9 mouse cellular contexts compared by ENCODE assay signal in the genomic region with DNA sequence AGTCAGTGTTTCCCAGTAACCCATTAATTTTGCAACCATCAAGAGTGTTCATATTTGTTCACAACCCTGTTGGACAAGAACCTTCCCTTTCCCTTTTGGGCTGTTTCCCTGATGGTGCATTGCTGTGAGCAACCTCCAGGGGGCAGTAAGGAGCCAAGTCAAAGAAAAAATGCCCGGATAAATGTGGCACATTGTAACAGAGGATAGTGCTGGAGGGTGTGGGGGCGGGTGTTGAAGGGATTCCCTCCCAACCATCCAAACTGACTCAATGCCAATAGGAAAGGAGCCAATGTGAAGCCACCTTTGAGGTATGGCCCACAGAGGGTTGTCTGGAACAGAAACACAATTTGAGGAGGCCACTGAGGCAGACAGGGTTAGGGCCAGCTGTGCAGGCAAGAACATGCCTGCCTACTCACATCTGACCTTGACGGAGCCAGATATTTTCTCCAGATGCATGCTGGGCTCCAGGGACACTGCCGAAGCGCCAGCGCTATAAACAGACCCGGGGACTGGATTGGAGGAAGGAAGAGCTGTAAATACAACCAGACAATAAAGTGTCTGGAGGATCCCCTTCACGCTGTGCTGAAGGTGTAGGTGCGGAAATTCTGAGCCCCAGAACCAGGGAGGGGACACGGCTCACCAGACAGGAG. TPM values are rescaled to one million over a fixed set of nuclear protein-coding genes. Genes with fewer than 3 reads are reported as not detected.
A peak's percentile ranks its signal among the peaks of the same experiment; 100 is the strongest.
DNase-seq lines count a peak whose midpoint lies in the region; ATAC-seq and TF ChIP-seq lines count a peak whose summit lies in the region.
"Had no signal": no experiment of that assay in that cellular context is flagged by ENCODE, and none has a peak within 500 bp of the region (broad histone marks: within the 10 kb centered on the region; RNA-seq: fewer than 3 reads in every experiment).

No protein-coding gene starts in this region.

- no peaks in the 10 kb centered on the region for H3K4me1 ChIP-seq in bone marrow macrophage, adult 2 months (ENCODE audit: control insufficient read depth, insufficient read depth, low read length)
- peaks cover 18% of the 10 kb centered on the region for H3K4me1 ChIP-seq in heart, embryonic 13.5 days
- H3K4me1 ChIP-seq in kidney, postnatal 0 days (replicated peaks; ENCODE audit: insufficient read depth, low read length): peaks cover 6% of the 10 kb centered on the region; the same call in 1 of the 2 replicates
- H3K4me1 ChIP-seq in liver, postnatal 0 days (ENCODE audit: insufficient read depth): peaks cover 13% of the 10 kb centered on the region; the same call in 1 of the 2 replicates
- peaks cover 28% of the 10 kb centered on the region for H3K4me1 ChIP-seq in olfactory bulb, adult 2 months (ENCODE audit: control insufficient read depth, insufficient read depth, low read length)

- no peak overlapping the region for H3K27ac ChIP-seq in bone marrow macrophage, adult 2 months (ENCODE audit: insufficient read depth, low read depth, low read length)
- no peak overlapping the region for H3K27ac ChIP-seq in heart, embryonic 13.5 days (replicated peaks)
- H3K27ac ChIP-seq in kidney, postnatal 0 days: no peak overlapping the region
- no peak overlapping the region for H3K27ac ChIP-seq in liver, postnatal 0 days (ENCODE audit: low read depth)
- no peak overlapping the region for H3K27ac ChIP-seq in olfactory bulb, adult 2 months (ENCODE audit: insufficient read depth, low read depth, low read length)

- ATAC-seq in erythroblast, adult 5-6 weeks (replicated peaks; ENCODE audit: low FRiP score, poor library complexity, severe bottlenecking): 0 out of 2 replicates have a peak, but pooled peaks have one; percentile 50
- ATAC-seq in heart, embryonic 13.5 days (ENCODE audit: extremely low read depth, insufficient number of reproducible peaks, low FRiP score, low TSS enrichment): no peak
- ATAC-seq in kidney, postnatal 0 days (replicated peaks; ENCODE audit: low FRiP score, low read depth): no peak
- ATAC-seq in liver, postnatal 0 days: peak; percentile 51; the same call in 1 of the 2 replicates

- H3K36me3 ChIP-seq in heart, embryonic 13.5 days: no peaks in the 10 kb centered on the region
- H3K36me3 ChIP-seq in kidney, postnatal 0 days (ENCODE audit: insufficient read depth, low read length): no peaks in the 10 kb centered on the region
- H3K36me3 ChIP-seq in liver, postnatal 0 days (replicated peaks; ENCODE audit: insufficient read depth, low read length): no peaks in the 10 kb centered on the region

- TF ChIP-seq EP300 in liver, postnatal 0 days (IDR thresholded peaks at IDR 0.05; ENCODE audit: low read depth): no peak

- peaks cover 8% of the 10 kb centered on the region for H3K27me3 ChIP-seq in heart, embryonic 13.5 days (replicated peaks)
- H3K27me3 ChIP-seq in kidney, postnatal 0 days (ENCODE audit: insufficient read depth, low read length): no peaks in the 10 kb centered on the region
- H3K27me3 ChIP-seq in liver, postnatal 0 days (ENCODE audit: insufficient read depth, low read length): no peaks in the 10 kb centered on the region

- no peak overlapping the region for H3K4me3 ChIP-seq in bone marrow macrophage, adult 2 months (ENCODE audit: insufficient read depth, low read length)
- H3K4me3 ChIP-seq in heart, embryonic 13.5 days: no peak overlapping the region
- no peak overlapping the region for H3K4me3 ChIP-seq in kidney, postnatal 0 days (replicated peaks; ENCODE audit: low read depth, low read length)
- H3K4me3 ChIP-seq in liver, postnatal 0 days (ENCODE audit: low read depth, low read length): no peak overlapping the region
- no peak overlapping the region for H3K4me3 ChIP-seq in olfactory bulb, adult 2 months (ENCODE audit: insufficient read depth, low read depth, low read length)

- H3K9me3 ChIP-seq in heart, embryonic 13.5 days: no peaks in the 10 kb centered on the region
- no peaks in the 10 kb centered on the region for H3K9me3 ChIP-seq in kidney, postnatal 0 days (replicated peaks; ENCODE audit: low read length)
- H3K9me3 ChIP-seq in liver, postnatal 0 days (ENCODE audit: low read length): no peaks in the 10 kb centered on the region

- H3K9ac ChIP-seq in heart, embryonic 13.5 days: 0 out of 2 replicates have a peak overlapping the region, but pooled peaks have one; percentile 17
- no peak overlapping the region for H3K9ac ChIP-seq in kidney, postnatal 0 days (ENCODE audit: low read depth, low read length)
- H3K9ac ChIP-seq in liver, postnatal 0 days (replicated peaks): no peak overlapping the region

- DNase-seq in ES-CJ7 (ENCODE audit: low read depth, low spot score): peak; percentile 75
- peak; percentile 76 for DNase-seq in kidney, postnatal 0 days (ENCODE audit: low spot score)
- peak; percentile 78 for DNase-seq in liver, postnatal 0 days
- peak; percentile 66 for DNase-seq in thymus, postnatal 14 days

- no peak for TF ChIP-seq POLR2A in bone marrow macrophage, adult 2 months (IDR thresholded peaks at IDR 0.05; ENCODE audit: borderline replicate concordance, low read depth, low read length)
- no peak for TF ChIP-seq POLR2A in olfactory bulb, adult 2 months (IDR thresholded peaks at IDR 0.05; ENCODE audit: insufficient read depth, low read depth, low read length)

- peak; percentile 76 for TF ChIP-seq CTCF in bone marrow macrophage, adult 2 months (IDR thresholded peaks at IDR 0.05; ENCODE audit: low read depth, low read length)
- peak; percentile 91 for TF ChIP-seq CTCF in kidney, postnatal 0 days (IDR thresholded peaks at IDR 0.05; ENCODE audit: low read depth)
- TF ChIP-seq CTCF in liver, postnatal 0 days (IDR thresholded peaks at IDR 0.05; ENCODE audit: low read depth): peak; percentile 95
- TF ChIP-seq CTCF in olfactory bulb, adult 2 months (IDR thresholded peaks at IDR 0.05; ENCODE audit: insufficient read depth, low read depth, low read length): peak; percentile 57

- H3K4me2 ChIP-seq in heart, embryonic 13.5 days: no peak overlapping the region; the same call in 1 of the 2 replicates
- no peak overlapping the region for H3K4me2 ChIP-seq in kidney, postnatal 0 days (ENCODE audit: low read length)
- no peak overlapping the region for H3K4me2 ChIP-seq in liver, postnatal 0 days (ENCODE audit: low read depth, low read length)

- WGBS in heart, embryonic 13.5 days: 39% methylated on average over 10 of the region's 10 CpGs
- WGBS in kidney, postnatal 0 days: 18% methylated on average over 10 of the region's 10 CpGs
- 29% methylated on average over 10 of the region's 10 CpGs for WGBS in liver, postnatal 0 days (ENCODE audit: insufficient replicate concordance)
- 22% methylated on average over 10 of the region's 10 CpGs for WGBS in olfactory bulb, adult 2 months

RNA-seq across cellular contexts. Expression of a gene that starts 3.6 kb away (rescaled TPM):
- polyA plus RNA-seq in bone marrow macrophage, adult 2 months (2012; ENCODE audit: insufficient read depth, insufficient read length, missing spikeins): not detected in 2 replicates
- total RNA-seq in erythroblast, adult 5-6 weeks (2015; ENCODE audit: low replicate concordance): not detected in 2 replicates
- total RNA-seq in erythroblast, adult 5-6 weeks (2017; ENCODE audit: low replicate concordance): not detected in 2 replicates
- not detected in 2 replicates for polyA plus RNA-seq in heart, embryonic 13.5 days (2015; fragmentation: Nextera tagmentation; extraction: Ambion mirVana)
- polyA plus RNA-seq in kidney, postnatal 0 days (2015; fragmentation: Nextera tagmentation; extraction: Ambion mirVana): not detected in 2 replicates
- polyA plus RNA-seq in liver, postnatal 0 days (2015; fragmentation: Nextera tagmentation; extraction: Ambion mirVana): not detected in 2 replicates
- polyA plus RNA-seq in olfactory bulb, adult 2 months (2012; ENCODE audit: insufficient read depth, insufficient read length, low replicate concordance, missing spikeins): not detected in 2 replicates
- total RNA-seq: left cerebral cortex, postnatal 10 days had no signal

RNA-seq across cellular contexts. Expression of a gene that starts 38.7 kb away (rescaled TPM):
- polyA plus RNA-seq in bone marrow macrophage, adult 2 months (2012; ENCODE audit: insufficient read depth, insufficient read length, missing spikeins): 60.6 and 75.4 TPM in 2 replicates
- total RNA-seq in erythroblast, adult 5-6 weeks (2015; ENCODE audit: low replicate concordance): 2.9 and 9.4 TPM in 2 replicates
- 4.4 and 9.9 TPM in 2 replicates for total RNA-seq in erythroblast, adult 5-6 weeks (2017; ENCODE audit: low replicate concordance)
- 3.3 and 3.5 TPM in 2 replicates for polyA plus RNA-seq in heart, embryonic 13.5 days (2015; fragmentation: Nextera tagmentation; extraction: Ambion mirVana)
- 28.8 and 33.4 TPM in 2 replicates for polyA plus RNA-seq in kidney, postnatal 0 days (2015; fragmentation: Nextera tagmentation; extraction: Ambion mirVana)
- 5.0 and 5.9 TPM in 2 replicates for polyA plus RNA-seq in liver, postnatal 0 days (2015; fragmentation: Nextera tagmentation; extraction: Ambion mirVana)
- polyA plus RNA-seq in olfactory bulb, adult 2 months (2012; ENCODE audit: insufficient read depth, insufficient read length, low replicate concordance, missing spikeins): not detected in 2 replicates

Comparison
In these comparisons a context has a peak if more than half of its experiments do, and no peak if none do; other contexts are left out.
1. ATAC-seq: peak in erythroblast, adult 5-6 weeks (single experiment) and liver, postnatal 0 days (single experiment); none in heart, embryonic 13.5 days (single experiment) and kidney, postnatal 0 days (single experiment).
2. Peak in every context shown above with its lines, with median percentiles within 50 percentile points of each other: DNase-seq and CTCF ChIP-seq.